Mouse (Mus musculus): ENCODE results near the gene Adamts7. TPM values are rescaled to one million over a fixed set of nuclear protein-coding genes. Genes with fewer than 3 reads are reported as not detected.

Adamts7 gene
- polyA plus RNA-seq (2014; fragmentation: Nextera tagmentation; extraction: Ambion mirVana): 23.8 and 30.4 TPM in 2 replicates

DNA sequence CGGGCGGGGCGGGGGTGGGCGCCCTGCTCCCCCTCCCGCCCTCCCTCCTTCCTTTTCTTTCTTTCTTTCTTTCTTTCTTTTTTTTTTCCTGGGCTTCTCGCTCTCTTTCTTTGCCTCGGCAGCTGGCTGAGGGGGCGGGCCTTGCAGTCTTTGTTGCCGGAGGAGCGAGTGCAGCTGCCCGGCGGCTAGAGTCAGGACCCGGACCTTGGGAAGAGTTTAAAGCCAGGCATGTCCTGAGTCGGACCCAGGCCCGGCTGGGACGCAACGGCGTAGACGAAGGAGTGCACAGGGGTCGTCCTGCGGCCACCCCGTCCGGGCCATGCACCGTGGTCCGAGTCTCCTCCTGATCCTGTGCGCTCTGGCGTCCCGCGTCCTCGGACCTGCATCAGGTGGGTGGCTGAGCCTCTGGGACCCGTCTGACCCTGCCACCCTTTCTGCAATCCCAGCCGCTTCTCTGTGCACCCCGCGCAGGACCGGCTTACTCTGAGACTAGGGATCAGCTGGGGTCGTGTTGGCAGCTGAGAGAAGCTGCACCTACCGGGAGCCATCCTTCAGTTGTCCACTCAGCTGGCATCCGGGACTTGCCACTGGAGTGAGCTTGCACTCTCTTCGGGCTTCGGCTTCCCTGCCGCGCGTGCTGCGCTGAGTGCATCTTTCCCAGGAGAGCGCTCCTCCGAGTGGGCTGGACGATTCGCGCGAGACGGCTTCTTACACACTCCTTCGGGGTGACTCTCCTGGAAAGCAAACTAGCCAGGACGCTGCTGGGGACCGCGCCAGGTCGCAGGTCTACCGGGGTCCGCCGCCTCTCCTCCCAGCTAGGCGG, at the start of gene Adamts7:
TSS of gene Adamts7 (plus strand) at position 144 of the 823 bp plus-strand sequence.
- Histone ChIP-seq H3K27me3 (ENCODE audit: insufficient read depth, low read length) (no peaks in the 10 kb centered on the region), H3K4me3 (ENCODE audit: low read depth, low read length) (peak within 1 kb of the TSS; percentile 74), H3K9ac (peak within 1 kb of the TSS; percentile 74), H3K27ac (ENCODE audit: low read depth) (peak within 1 kb of the TSS; percentile 86), H3K4me1 (ENCODE audit: insufficient read depth) (no peaks in the 10 kb centered on the region), H3K9me3 (ENCODE audit: low read depth, low read length) (peaks cover 3% of the 10 kb centered on the region; the same call in 1 of the 2 replicates), H3K36me3 (ENCODE audit: insufficient read depth) (no peaks in the 10 kb centered on the region), H3K4me2 (peak within 1 kb of the TSS; percentile 92)
- under 1% methylated on average over 51 of the region's 60 CpGs for WGBS
- ATAC-seq (ENCODE audit: insufficient read depth) (peak; percentile 78), DNase-seq (peak; percentile 84)
- TF ChIP-seq CTCF (IDR thresholded peaks at IDR 0.05; ENCODE audit: low read depth): peak; percentile 2; the same call in 1 of the 2 replicates

DNA sequence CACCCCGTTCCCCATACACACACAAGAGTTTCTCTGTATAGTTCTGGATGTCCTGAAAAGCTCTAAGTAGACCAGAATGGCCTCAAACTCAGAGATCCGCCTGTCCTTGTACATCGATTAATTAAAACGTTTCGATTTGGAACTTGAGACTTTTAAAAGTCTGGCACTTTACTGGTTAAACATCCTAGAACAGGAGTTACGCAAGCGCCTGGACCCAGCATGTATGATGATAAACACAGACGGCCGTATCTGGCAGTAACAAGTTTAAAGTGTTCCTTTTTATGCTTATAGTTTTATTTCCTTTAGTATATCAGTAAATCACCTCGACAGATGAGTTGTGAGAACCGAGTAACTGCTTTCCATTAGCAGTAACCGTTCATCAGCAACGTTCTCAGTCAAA, 49.7 kb upstream of the Adamts7 start:
- no peaks in the 10 kb centered on the region for H3K9me3 ChIP-seq (ENCODE audit: low read depth, low read length)
- H3K36me3 ChIP-seq (ENCODE audit: insufficient read depth): peaks cover 14% of the 10 kb centered on the region
- DNase-seq (peak; percentile 65), ATAC-seq (ENCODE audit: insufficient read depth) (no peak)
- H3K4me2 ChIP-seq: peak overlapping the region; percentile 94
- 0 out of 2 replicates have a peak, but pooled peaks cover 7% of the 10 kb centered on the region for H3K4me1 ChIP-seq (ENCODE audit: insufficient read depth)
- H3K27me3 ChIP-seq (ENCODE audit: insufficient read depth, low read length): no peaks in the 10 kb centered on the region
- peak overlapping the region; percentile 100 for H3K27ac ChIP-seq (ENCODE audit: low read depth)
- H3K4me3 ChIP-seq (ENCODE audit: low read depth, low read length): peak overlapping the region; percentile 98
- H3K9ac ChIP-seq: peak overlapping the region; percentile 99
- no peak for TF ChIP-seq CTCF (IDR thresholded peaks at IDR 0.05; ENCODE audit: low read depth)
- under 1% methylated on average over 13 of the region's 13 CpGs for WGBS

DNA sequence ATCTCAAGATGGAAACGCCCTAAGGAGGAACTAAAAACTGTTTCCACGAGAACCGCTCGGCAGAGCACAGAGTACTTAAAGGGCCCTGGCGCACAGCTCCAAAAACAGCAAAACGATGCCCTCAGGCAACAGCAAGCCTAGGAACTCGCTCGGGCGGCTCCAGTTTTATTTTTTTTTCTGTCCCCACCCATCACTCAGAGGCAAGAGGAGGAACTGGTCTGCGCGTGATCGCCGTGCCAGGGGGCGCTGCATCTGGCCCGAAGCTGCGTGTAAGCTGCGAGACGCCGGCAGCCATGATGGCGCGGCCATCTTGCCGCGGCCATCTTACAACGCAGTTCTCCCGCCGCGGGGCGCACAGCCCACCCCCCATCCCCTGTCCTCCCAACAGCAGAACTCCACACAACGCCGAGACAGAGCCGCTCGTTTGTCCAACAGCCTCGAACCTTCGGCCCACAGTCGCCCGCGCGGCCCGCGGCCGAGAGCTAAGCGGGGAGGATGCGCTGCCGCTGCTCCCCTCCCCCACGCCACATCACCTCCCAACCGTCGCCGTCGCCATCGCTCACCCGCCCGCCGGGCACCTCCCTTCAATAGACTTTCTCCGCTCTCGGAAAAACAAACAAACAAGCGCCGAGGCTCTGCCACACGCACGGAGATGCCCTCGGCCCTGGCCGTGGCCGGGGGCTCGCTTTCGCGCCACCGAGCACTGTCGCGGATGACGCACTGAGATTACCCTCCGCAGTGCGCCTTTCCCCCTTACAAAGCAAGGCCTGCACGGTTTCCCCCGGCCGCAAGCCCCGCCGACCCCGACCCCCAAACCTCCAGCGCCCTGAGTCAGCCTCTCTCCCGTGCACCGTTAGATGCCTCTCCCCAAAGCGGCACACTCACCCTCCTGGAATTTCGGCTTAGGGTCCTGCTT, 49.0 kb upstream of the Adamts7 start:
- Histone ChIP-seq H3K27ac (ENCODE audit: low read depth) (peak overlapping the region; percentile 100), H3K9me3 (ENCODE audit: low read depth, low read length) (no peaks in the 10 kb centered on the region), H3K4me3 (ENCODE audit: low read depth, low read length) (peak overlapping the region; percentile 98), H3K4me1 (ENCODE audit: insufficient read depth) (0 out of 2 replicates have a peak, but pooled peaks cover 7% of the 10 kb centered on the region), H3K9ac (peak overlapping the region; percentile 99), H3K4me2 (peak overlapping the region; percentile 94), H3K36me3 (ENCODE audit: insufficient read depth) (peaks cover 7% of the 10 kb centered on the region), H3K27me3 (ENCODE audit: insufficient read depth, low read length) (no peaks in the 10 kb centered on the region)
- peak; percentile 82 for TF ChIP-seq CTCF (IDR thresholded peaks at IDR 0.05; ENCODE audit: low read depth)
- peak; percentile 93 for DNase-seq
- peak; percentile 65 for ATAC-seq (ENCODE audit: insufficient read depth)
- WGBS: under 1% methylated on average over 82 of the region's 82 CpGs

- H3K27ac ChIP-seq (ENCODE audit: low read depth): peak within 1 kb of the TSS; percentile 100
- DNase-seq: peak; percentile 98
- H3K4me3 ChIP-seq (ENCODE audit: low read depth, low read length): peak within 1 kb of the TSS; percentile 98
- no peaks in the 10 kb centered on the region for H3K36me3 ChIP-seq (ENCODE audit: insufficient read depth)
- peak within 1 kb of the TSS; percentile 99 for H3K9ac ChIP-seq
- under 1% methylated on average over 38 of the region's 40 CpGs for WGBS
- H3K4me2 ChIP-seq: peak within 1 kb of the TSS; percentile 94
- no peaks in the 10 kb centered on the region for H3K9me3 ChIP-seq (ENCODE audit: low read depth, low read length)
- TF ChIP-seq CTCF (IDR thresholded peaks at IDR 0.05; ENCODE audit: low read depth): no peak
- H3K4me1 ChIP-seq (ENCODE audit: insufficient read depth): 0 out of 2 replicates have a peak, but pooled peaks cover 3% of the 10 kb centered on the region
- no peaks in the 10 kb centered on the region for H3K27me3 ChIP-seq (ENCODE audit: insufficient read depth, low read length)
- ATAC-seq (ENCODE audit: insufficient read depth): peak; percentile 99
Measured at GRCm38 (mm10) chr9:90114567-90115307, 48.1 kb upstream of the Adamts7 start, which contains the start of gene Morf4l1. Gene Morf4l1 (minus strand): TSS chr9:90114774.

GRCm38 (mm10) chr9:90115308-90115700, 47.6 kb upstream of the Adamts7 start:
- Histone ChIP-seq H3K27ac (ENCODE audit: low read depth) (no peak overlapping the region), H3K4me2 (peak overlapping the region; percentile 84), H3K36me3 (ENCODE audit: insufficient read depth) (no peaks in the 10 kb centered on the region), H3K9ac (peak overlapping the region; percentile 55), H3K4me3 (ENCODE audit: low read depth, low read length) (peak overlapping the region; percentile 98), H3K27me3 (ENCODE audit: insufficient read depth, low read length) (no peaks in the 10 kb centered on the region), H3K9me3 (ENCODE audit: low read depth, low read length) (no peaks in the 10 kb centered on the region), H3K4me1 (ENCODE audit: insufficient read depth) (0 out of 2 replicates have a peak, but pooled peaks cover 3% of the 10 kb centered on the region)
- ATAC-seq (ENCODE audit: insufficient read depth) (no peak), DNase-seq (no peak)
- no peak for TF ChIP-seq CTCF (IDR thresholded peaks at IDR 0.05; ENCODE audit: low read depth)

DNA sequence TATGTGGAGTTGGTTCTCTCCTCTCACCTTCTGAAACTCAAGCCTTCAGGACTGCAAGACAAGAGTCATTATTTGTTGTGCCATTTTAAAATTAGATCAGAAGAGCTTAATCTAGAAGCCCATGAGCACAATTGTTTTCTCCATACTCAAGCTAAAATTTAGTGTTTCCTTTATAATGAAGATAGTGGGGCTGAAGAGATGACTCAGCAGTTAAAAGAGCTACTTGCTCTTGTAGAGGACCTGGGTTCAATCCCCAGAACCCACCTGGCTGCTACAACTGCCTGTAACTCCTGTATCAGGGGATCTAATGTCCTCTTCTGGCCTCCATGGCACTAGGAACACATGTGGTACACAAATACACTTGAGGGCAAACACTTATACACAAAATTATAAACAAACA, 45.6 kb upstream of the Adamts7 start:
- Histone ChIP-seq H3K9ac (no peak overlapping the region), H3K4me2 (no peak overlapping the region), H3K4me1 (ENCODE audit: insufficient read depth) (0 out of 2 replicates have a peak, but pooled peaks cover 3% of the 10 kb centered on the region), H3K36me3 (ENCODE audit: insufficient read depth) (no peaks in the 10 kb centered on the region), H3K27me3 (ENCODE audit: insufficient read depth, low read length) (no peaks in the 10 kb centered on the region), H3K9me3 (ENCODE audit: low read depth, low read length) (no peaks in the 10 kb centered on the region), H3K4me3 (ENCODE audit: low read depth, low read length) (no peak overlapping the region), H3K27ac (ENCODE audit: low read depth) (no peak overlapping the region)
- DNase-seq (no peak), ATAC-seq (ENCODE audit: insufficient read depth) (no peak)
- no peak for TF ChIP-seq CTCF (IDR thresholded peaks at IDR 0.05; ENCODE audit: low read depth)

Measured in lung, embryonic 14.5 days (tissue).